Mouse (Mus musculus): Measurements from ENCODE around the gene Gm20605. TPM values are rescaled to one million over a fixed set of nuclear protein-coding genes. Genes with fewer than 3 reads are reported as not detected.

The Gm20605 gene
- total RNA-seq, 2 experiments from 2014 or later: 9.9 to 10.2 TPM

DNA sequence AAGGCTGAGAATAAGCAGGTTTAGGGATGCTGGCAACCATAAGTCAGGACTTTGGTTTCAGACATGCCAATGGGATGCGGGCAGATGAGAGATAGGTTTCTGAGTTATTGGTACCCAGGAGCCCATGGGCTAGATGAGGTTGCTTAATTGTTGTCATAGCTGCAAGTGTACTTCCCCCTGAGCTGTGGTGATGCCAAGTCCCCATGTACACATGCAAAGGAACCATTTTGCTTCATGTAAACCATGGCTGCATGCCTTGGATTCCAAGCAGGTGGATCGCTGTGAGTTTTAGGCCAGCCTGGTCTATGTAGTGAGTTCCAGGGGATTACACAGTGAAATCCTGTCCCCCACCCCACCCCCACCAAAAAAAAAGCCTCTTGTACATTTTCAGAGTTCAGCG is 56.7 kb downstream of the Gm20605 start:
- intact Hi-C loops (cut with DNase I): no loop called here
- no peak for DNase-seq

DNA sequence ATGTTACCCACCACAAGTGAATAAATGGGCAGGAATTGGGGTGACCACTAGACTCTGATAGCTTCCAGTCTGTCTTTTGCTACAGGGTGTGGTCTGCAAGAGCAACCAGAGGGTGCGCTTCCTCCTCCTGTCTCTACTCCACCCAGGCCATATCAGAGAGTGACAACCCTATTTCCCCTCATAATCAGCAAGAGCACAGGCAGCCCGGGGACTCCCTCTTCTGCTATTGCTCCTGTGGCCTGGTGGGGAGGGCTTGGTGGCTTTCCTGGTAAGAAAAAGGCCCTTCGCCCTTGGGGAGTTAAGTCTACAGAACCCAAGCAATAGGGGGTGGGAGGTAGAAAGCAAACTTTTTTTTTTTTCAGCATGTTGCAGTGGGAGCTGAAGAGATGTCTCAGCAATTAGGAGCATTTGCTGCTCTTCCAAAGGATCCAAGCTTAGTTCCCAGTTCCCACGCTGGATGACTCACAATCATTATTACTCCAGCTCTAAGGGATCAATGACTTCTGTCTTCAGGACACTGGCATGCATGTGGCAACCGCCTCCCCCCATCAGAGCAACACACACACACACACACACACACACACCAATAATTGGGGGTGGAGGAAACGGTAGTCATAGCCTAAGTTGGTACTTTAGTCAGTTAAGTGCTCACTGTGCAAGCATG is 57.3 kb downstream of the Gm20605 start:
- intact Hi-C loops (cut with DNase I): no loop called here
- DNase-seq: no peak

DNA sequence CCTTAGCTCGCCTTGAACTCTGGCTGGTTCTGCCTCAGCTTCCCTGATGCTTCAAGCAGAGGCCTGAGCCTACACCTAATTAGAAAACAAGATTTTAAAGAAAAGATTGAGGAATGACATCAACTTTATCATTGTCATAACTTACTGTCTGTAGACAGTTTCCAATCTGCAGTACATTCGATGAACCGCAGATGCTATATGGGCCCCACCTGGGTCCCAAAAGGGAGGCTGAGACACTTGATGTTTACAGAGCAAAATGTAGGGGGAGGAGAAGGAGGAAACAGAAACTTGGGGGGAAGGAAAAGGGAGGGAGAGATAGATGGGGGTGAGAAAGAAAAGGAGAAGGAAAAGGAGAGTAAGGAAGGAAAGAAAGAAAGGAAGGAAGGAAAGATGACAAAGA is 61.0 kb downstream of the Gm20605 start:
- intact Hi-C loops (cut with DNase I): no loop called here
- DNase-seq: no peak

DNA sequence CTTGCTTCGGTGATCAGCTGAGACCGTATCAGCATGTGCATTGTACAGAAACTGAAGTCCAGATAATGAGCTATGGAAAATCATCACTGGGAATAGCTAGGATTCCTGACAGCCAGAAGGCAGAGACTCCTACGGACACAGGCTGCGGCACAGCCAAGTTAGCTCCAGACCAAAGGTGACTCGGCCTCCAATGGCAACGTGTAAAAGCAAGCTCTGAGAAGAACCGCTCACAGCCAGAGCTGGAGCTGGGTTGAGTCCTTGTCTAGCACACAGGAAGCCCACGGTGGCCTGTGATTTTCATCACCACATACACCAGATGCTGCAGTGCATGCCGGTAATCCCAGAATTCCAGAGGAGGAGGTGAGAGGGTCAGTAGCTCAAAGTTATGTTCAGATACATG is 61.6 kb downstream of the Gm20605 start:
- DNase-seq: no peak
- intact Hi-C loops (cut with DNase I): no loop called here

DNA sequence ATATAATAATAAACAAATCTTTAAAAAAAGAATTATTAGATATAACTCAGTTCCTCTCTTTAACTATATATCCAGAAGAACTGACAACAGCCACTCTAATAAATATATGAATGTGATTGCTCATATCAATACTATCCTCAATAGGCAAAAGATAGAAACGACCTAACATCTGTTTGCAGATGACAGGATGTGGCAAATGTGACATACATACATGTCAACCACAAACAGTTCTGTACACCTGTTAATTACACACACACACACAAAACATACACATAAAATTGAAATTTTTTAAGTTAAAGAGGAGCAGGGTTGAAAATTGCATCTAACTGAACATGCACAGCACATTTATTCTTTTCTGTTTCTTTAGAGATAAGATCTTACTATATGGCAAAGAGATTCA is 62.9 kb downstream of the Gm20605 start:
- DNase-seq: no peak
- intact Hi-C loops (cut with DNase I): no loop called here

Other genes starting within 250 kb of the Gm20605 start
- under 1 TPM; 0.30 to 0.74 TPM for gene Zan, start 152.1 kb upstream of the Gm20605 start, total RNA-seq (2021)
- 10 to 100 TPM; 33.7 to 37.6 TPM for gene Pop7, start 126.7 kb upstream of the Gm20605 start, total RNA-seq (2021)
- gene Gigyf1, start 110.6 kb upstream of the Gm20605 start, total RNA-seq (2021): 10 to 100 TPM; 56.5 to 63.6 TPM
- gene Epo, start 95.9 kb upstream of the Gm20605 start, total RNA-seq (2021): not detected
- gene Gnb2, start 95.7 kb upstream of the Gm20605 start, total RNA-seq (2021): 1,000 to 10,000 TPM; 1,140 to 1,206 TPM
- 100 to 1,000 TPM; 151 to 176 TPM for gene Actl6b, start 75.7 kb upstream of the Gm20605 start, total RNA-seq (2021)
- 10 to 100 TPM; 28.3 to 28.8 TPM for gene Tfr2, start 59.3 kb upstream of the Gm20605 start, total RNA-seq (2021)
- gene Mospd3, start 28.1 kb upstream of the Gm20605 start, total RNA-seq (2021): 10 to 100 TPM; 55.0 to 57.1 TPM
- 10 to 100 TPM; 12.6 to 15.1 TPM for gene Pcolce, start 15.4 kb upstream of the Gm20605 start, total RNA-seq (2021)
- gene Fbxo24, start 173 bp upstream of the Gm20605 start, total RNA-seq (2021): under 1 TPM in 1 of 2 experiments, not detected in 1; 0.20 TPM
- gene Lrch4, start 54 bp upstream of the Gm20605 start, total RNA-seq (2021): 10 to 100 TPM; 13.7 to 13.9 TPM
- gene Sap25, start 12.2 kb downstream of the Gm20605 start, total RNA-seq (2021): 1 to 10 TPM; 2.8 to 4.9 TPM
- under 1 TPM in 1 of 2 experiments, not detected in 1; 0.28 TPM for gene Irs3, start 16.5 kb downstream of the Gm20605 start, total RNA-seq (2021)
- gene Agfg2, start 55.6 kb downstream of the Gm20605 start, total RNA-seq (2021): 10 to 100 TPM; 23.9 to 24.7 TPM
- gene Nyap1, start 112.4 kb downstream of the Gm20605 start, total RNA-seq (2021): 100 to 1,000 TPM; 195 to 197 TPM
- gene Tsc22d4, start 116.6 kb downstream of the Gm20605 start, total RNA-seq (2021): 10 to 100 TPM; 61.6 to 71.9 TPM
- gene Ppp1r35, start 149.7 kb downstream of the Gm20605 start, total RNA-seq (2021): 10 to 100 TPM; 28.4 to 38.6 TPM
- gene Mepce, start 158.5 kb downstream of the Gm20605 start, total RNA-seq (2021): 10 to 100 TPM; 32.9 to 35.2 TPM
- 1 to 10 TPM; 5.4 to 6.1 TPM for gene Zcwpw1, start 158.6 kb downstream of the Gm20605 start, total RNA-seq (2021)
- gene Pilra, start 207.1 kb downstream of the Gm20605 start, total RNA-seq (2021): 1 to 10 TPM in 1 of 2 experiments, under 1 TPM in 1; 0.91 to 1.0 TPM
- gene Pilrb1, start 228.9 kb downstream of the Gm20605 start, total RNA-seq (2021): not detected
- not detected for gene Pilrb2, start 242.6 kb downstream of the Gm20605 start, total RNA-seq (2021)

All from left cerebral cortex, postnatal 4 days (tissue).